Mouse (Mus musculus) brain, embryonic 14.5 days (tissue): ENCODE measurements around the gene Slc39a1. TPM values are rescaled to one million over a fixed set of nuclear protein-coding genes. Genes with fewer than 3 reads are reported as not detected.
A peak's percentile ranks its signal among the peaks of the same experiment; 100 is the strongest.

Source experiments
- DNase-seq: peaks from one replicate; pipeline ENCODE4 v3.0.0-alpha.2; 2011; ENCODE audit warnings: low read depth
- CTCF ChIP-seq: fragments of 200-500 bp; IDR thresholded peaks from 2 replicates; pipeline ENCODE4 v1.5.1; 2012; ENCODE audit warnings: inconsistent platforms, mild to moderate bottlenecking, moderate library complexity, borderline replicate concordance; ENCODE audit not compliant: insufficient read depth, insufficient read length; ENCODE audit errors: extremely low read depth
- POLR2A ChIP-seq: fragments of 200-500 bp; IDR thresholded peaks from 2 replicates; pipeline ENCODE4 v1.6.1; 2012; ENCODE audit warnings: mild to moderate bottlenecking, inconsistent platforms, borderline replicate concordance; ENCODE audit not compliant: poor library complexity, insufficient read depth, insufficient read length, severe bottlenecking; ENCODE audit errors: extremely low read depth
- polyA plus RNA-seq: library from polyadenylated mRNA; depleted of rRNA; stranded (reverse); fragments of >200 nt; gene quantifications from 2 replicates; pipeline ENCODE4 v1.2.3, GENCODE M21; 2012; rRNA removed

Gene Slc39a1
- polyA plus RNA-seq, result 24.0 and 35.8 TPM in 2 replicates

DNA sequence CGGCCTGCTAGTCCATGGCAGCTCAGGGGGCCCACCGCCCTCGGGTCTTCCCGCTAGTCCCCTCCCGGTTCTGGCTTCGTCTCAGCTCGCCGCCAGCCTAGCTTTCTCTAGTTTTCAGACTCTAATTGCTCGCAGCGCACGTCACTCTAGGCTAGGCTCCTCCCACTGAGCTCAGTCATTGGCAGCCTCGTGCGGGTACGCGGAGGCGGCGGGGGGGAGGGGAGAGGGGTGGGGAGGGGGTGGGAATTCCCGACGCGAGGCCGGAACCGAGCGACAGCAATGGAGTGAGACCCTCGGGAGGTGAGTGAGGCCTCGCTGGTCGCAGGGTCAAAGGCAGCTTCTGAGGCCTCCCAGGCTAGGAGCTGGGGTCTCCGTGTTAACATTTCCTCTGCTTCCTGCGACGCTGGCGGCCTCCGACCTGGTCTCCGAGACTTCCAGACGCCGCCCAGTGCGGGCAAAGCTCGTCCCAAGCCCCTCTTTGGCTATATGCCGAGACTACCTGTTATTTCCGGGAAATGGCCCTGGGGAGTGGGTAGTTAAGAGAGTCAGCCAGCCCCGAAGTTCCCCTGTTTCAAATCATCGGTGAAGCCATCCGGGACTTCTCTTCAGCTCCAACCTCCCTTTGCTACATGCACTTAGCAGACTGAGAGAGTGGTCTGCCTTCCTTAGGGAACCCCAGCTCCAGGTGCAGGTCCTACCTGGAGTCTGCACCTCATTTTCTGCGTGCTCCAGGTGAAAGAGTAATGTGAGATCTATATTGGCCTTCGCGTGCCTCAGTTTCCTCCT is at the start of gene Slc39a1:
Slc39a1 (plus strand) TSS at position 213 of the 786 bp plus-strand sequence.
- peak; percentile 98 for DNase-seq
- peak; percentile 35; the same call in 1 of the 2 replicates for TF ChIP-seq POLR2A
- no peak for TF ChIP-seq CTCF

DNA sequence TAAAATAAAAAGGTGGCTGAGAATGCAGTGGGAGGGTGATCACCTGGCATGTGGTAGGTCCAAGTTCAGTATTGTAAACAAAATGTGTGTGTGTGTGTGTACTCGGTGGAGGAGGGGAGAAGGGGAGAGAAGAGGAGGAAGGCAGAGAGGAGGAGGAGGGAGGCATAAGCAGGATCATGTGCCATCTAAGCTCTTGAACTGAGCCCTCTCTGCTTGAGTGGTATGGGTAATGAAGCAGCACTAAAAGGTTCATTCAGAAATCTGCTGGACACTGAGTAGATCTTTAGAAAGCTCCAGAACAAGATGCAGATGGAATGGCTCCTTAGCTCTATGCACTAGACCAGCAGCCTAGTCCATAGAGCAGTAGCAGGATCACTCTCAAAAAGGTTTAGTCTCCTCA is 45.1 kb upstream of the Slc39a1 start:
- TF ChIP-seq POLR2A (no peak), CTCF (no peak)

DNA sequence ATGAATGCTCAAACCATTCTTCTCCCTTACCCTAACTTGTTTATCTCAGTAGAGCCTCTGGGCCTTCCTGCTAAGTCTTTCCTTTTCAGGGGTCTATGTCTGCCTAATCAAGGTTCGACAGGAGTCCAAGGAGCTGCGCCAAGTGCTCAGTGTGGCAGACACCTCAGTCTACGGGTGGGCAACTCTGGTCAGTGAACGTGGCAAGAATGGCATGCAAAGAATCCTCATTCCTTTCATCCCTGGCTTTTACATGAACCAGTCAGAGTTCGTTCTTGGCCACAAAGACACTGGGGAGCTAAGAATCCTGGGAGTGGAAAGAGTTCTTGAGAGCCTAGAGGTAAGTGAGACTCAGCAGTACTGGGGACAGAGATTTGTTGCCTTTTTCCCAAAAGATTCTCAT is 44.4 kb upstream of the Slc39a1 start:
- TF ChIP-seq CTCF (no peak), POLR2A (no peak)
- no peak for DNase-seq

More for the DNA sequence above, 45.1 kb upstream of the Slc39a1 start:
- DNase-seq, result no peak

DNA sequence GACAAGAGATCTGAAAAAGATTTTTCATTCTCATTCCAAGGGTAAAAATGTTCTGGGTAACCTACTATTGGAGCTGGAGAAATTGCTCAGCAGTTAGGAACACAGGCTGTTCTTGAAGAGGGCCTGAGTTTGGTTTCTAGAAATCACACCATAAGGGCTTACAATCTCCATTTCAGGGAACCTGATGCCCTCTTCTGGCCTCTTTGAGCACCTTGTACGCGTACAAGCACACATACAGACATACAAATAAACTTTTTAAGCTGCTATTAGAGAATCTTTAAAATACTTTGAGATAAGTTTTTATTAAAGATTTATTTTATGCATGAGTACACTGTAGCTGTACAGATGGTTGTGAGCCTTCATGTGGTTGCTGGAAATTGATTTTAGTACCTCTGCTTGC is 43.4 kb upstream of the Slc39a1 start:
- no peak for DNase-seq
- TF ChIP-seq POLR2A (no peak), CTCF (no peak)

DNA sequence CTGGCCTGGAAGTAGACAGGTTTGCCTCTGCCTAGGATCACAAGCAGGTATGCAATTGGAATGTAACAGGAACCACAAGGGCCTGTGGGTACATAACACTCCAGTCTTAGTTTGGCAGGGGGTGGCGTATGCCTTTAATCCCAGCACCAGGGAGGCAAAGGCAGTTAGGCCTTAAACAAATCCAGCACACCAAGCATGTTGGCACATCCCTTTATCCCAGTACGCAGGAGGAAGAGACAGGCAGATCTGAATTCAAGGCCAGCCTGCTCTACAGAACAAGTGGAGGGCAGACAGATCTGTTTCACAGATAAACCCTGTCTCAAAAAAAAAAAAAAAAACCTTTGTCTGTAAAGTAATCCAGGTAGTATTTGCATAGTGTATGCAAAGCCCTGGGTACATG is 39.3 kb upstream of the Slc39a1 start:
- TF ChIP-seq CTCF, result no peak
- no peak for TF ChIP-seq POLR2A

DNA sequence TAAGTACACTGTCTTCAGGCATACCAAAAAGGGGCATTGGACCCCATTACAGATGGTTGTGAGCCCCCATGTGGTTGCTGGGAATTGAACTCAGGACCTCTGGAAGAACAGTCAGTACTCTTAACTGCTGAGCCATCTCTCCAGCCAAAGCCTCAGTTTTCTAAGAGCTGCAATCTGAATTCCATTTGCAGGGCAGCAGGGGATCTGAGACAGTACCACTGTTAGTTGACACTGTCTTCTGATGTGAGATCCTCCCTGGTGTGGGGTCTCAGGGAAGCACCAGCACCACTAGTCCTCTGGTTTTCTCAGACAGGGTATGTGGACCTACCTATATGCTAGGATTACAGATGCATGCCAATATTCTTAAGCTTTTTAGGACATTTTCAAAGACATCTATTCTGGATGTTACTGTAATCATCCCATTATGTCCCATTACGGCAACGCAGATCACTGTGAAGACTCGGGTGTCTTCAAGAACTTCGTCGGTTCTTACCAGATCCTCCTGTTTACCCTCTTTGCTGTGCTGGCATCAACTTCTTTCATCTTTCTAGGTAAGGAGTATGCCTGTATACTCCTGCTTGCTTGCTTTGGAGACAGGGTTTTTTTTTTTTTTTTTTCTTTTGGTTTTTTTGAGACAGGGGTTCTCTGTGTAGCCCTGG is 37.9 kb upstream of the Slc39a1 start:
- TF ChIP-seq CTCF, result no peak
- TF ChIP-seq POLR2A, result no peak

More for the DNA sequence above, 39.3 kb upstream of the Slc39a1 start:
- DNase-seq, result no peak

DNA sequence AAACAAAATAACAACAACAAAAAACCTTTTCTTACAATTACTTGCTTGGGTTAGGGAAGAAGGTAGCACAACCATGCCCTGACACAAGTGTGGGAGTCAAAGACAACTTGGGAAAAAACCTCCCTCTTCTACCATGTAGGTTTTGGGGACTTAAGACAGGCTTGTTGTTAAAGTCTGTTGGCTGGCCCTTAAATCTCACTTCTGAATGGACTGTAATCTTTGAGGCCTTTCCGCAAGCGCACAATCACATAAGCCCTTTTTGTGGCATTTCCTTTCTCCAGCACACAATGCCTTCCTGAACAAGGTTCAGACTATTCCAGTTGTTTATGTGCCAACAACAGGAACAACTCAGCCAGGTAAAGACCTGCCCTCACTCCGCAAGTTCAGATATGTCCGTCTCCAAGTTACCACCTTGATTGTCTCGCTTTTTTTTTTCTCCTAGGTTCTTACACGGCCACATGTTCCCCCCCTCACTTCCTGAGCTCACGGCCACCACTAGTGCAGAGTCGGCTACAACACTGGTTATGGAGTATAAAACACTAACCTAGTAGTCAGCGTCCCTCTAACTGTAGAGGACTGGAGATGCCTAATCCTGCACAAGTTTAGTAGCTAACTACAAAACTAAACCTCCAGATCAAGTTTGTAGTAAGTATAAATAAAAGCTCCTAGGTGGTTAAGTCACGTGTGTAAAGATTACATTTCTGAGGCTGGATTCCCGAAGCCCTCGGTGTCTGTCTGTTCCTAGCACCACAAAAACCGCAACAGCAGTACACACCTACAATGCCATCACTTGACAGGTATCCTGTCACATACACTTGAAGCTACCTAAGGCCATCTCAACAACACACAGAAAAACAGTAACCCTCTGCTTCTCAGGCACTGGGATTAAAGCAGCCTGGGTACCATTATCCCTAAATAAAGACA is 36.2 kb upstream of the Slc39a1 start:
- TF ChIP-seq POLR2A (no peak), CTCF (no peak)
- no peak for DNase-seq

More for the DNA sequence above, 37.9 kb upstream of the Slc39a1 start:
- no peak for DNase-seq

DNA sequence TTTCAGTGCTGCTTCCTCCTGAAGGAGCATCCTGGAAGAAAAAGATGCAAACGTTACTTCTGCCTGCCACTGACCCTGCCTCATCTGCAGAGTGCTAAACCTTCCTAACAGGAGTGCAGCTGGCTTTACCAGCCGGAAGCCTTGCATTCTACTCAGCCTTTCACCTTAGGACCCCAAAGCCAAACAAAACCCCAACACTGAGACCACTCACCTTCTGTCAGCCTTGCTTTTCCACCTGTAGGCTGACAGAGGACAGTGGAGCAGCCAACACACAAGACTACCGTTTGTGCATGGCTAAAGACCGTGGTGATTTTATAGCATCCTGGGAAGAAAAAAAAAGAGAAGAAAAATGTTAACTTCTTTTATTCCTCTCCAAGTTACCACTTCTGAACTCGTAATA is 35.2 kb upstream of the Slc39a1 start:
- DNase-seq, result no peak
- TF ChIP-seq CTCF, result no peak
- no peak for TF ChIP-seq POLR2A

DNA sequence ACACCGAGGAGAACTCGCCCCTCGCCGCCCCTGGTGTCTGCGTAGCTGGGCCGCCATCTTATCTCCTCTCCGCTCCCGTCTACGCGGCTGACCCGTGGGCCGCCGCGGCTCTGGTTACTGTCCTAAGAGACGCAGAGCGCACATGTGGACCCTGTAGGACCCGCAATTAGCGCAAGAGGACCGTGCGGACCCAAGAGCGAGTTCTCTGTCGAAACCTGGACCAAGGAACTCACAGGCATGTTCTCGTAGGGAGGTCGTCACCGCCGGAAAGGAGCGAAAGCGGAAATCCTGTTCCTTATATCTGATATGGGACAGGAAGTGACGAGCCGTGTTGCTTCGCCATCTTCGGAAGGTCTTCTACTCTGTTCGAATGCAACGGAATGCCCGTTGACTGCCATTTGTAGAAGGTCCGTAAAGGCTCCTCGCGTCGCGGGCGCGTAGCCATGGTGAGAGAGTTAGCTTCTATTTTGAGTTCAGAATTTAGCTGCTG is 34.5 kb upstream of the Slc39a1 start, which contains the start of the genes Rps27 and Rab13:
Rps27 (minus strand) TSS at position 275 of the 490 bp plus-strand sequence.
Rab13 (plus strand) TSS at position 319 of the 490 bp plus-strand sequence.
- TF ChIP-seq CTCF (no peak), POLR2A (peak; percentile 95; the same call in 1 of the 2 replicates)
- peak; percentile 98 for DNase-seq

DNA sequence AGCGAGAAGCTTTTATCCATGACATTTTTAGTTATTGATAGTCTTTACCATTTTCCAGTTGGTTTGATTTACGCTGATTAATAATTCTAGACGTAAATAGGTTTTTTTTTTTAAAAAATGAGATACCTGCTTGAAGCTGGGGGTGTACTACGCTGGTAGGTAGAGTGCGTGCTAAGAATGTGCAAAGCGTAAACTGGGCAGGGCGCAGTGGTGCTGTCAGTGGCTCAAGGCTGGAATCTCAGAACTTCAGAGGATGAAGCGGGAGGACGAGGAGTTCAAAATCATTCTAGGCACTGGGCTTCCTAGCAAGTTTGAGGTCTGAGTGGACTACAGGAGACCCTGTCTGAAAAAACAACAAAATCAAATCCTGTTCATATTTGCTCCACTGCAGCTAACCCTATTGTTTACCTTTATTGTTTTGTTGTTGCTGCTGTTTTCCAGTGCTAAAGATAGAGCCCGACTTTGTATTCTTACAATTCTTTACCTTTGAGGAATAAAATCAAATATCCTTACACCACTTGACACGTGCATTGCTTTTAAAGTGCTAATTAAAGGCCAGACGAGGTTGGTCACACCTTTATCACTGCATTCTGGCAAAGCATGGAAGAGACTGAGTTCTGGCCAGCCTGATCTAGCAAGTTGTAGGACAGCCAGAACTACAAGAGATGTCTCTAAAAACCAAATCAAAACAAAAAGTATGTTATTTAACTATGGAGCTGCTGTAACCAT is 33.9 kb upstream of the Slc39a1 start:
- TF ChIP-seq CTCF, result no peak
- no peak for TF ChIP-seq POLR2A
- DNase-seq, result peak; percentile 55
